Mouse (Mus musculus) lung, embryonic 16.5 days (tissue): Measurements from ENCODE around the gene Rnf149. TPM values are rescaled to one million over a fixed set of nuclear protein-coding genes. Genes with fewer than 3 reads are reported as not detected.
A peak's percentile ranks its signal among the peaks of the same experiment; 100 is the strongest.

Source experiments
- ATAC-seq: fragments of 200-750 bp; cut with Nextera tagmentation; 2 replicates; pipeline ENCODE4 v1.8.0; 2017; ENCODE audit warnings: low read depth, mild to moderate bottlenecking, moderate library complexity
- H3K27ac ChIP-seq: fragments of 300-500 bp; sonication (generic); 2 replicates; pipeline ENCODE4 v1.5.1; 2014; ENCODE audit warnings: mild to moderate bottlenecking, control low read depth, low read length
- H3K27me3 ChIP-seq: fragments of 300-500 bp; sonication (generic); 2 replicates; pipeline ENCODE4 v1.6.1; 2014; ENCODE audit warnings: low read depth, low read length, mixed read lengths; ENCODE audit not compliant: control insufficient read depth, insufficient read depth
- H3K36me3 ChIP-seq: fragments of 300-500 bp; sonication (generic); 2 replicates; pipeline ENCODE4 v1.6.1; 2014; ENCODE audit warnings: low read length; ENCODE audit not compliant: control insufficient read depth, insufficient read depth
- H3K4me1 ChIP-seq: fragments of 300-500 bp; sonication (generic); replicated peaks from 2 replicates; pipeline ENCODE4 v1.6.1; 2014; ENCODE audit warnings: low read length, mixed read lengths; ENCODE audit not compliant: control insufficient read depth, insufficient read depth
- H3K4me2 ChIP-seq: fragments of 300-500 bp; sonication (generic); 2 replicates; pipeline ENCODE4 v1.6.1; 2014; ENCODE audit warnings: low read depth, low read length, control low read depth
- H3K4me3 ChIP-seq: fragments of 300-500 bp; sonication (generic); 2 replicates; pipeline ENCODE4 v1.5.1; 2014; ENCODE audit warnings: mild to moderate bottlenecking, low read length, control low read depth
- H3K9ac ChIP-seq: fragments of 300-500 bp; sonication (generic); 2 replicates; pipeline ENCODE4 v1.6.1; 2014; ENCODE audit warnings: low read length, control low read depth
- H3K9me3 ChIP-seq: fragments of 300-500 bp; sonication (generic); 2 replicates; pipeline ENCODE4 v1.6.1; 2016; ENCODE audit warnings: low read length; ENCODE audit not compliant: control insufficient read depth
- WGBS: fragments of 180-500 bp; shearing (Covaris S2); extraction: QIAGEN DNeasy Blood & Tissue Kit; methylation state at CpG from one replicate; pipeline ENCODE4 v1.1.7; 2014; 5-methylcytosine and 5-hydroxymethylcytosine counted together
- polyA plus RNA-seq: library from polyadenylated mRNA; unstranded; fragments of >200 nt; fragmentation: Nextera tagmentation; extraction: Ambion mirVana; gene quantifications from 2 replicates; pipeline ENCODE4 v1.2.1, GENCODE M21; 2015

The Rnf149 gene
- polyA plus RNA-seq, 1 experiment from 2014 or later: 26.1 TPM

- Histone ChIP-seq H3K36me3 (peaks cover 4% of the 10 kb centered on the region; the same call in 1 of the 2 replicates), H3K4me1 (no peaks in the 10 kb centered on the region), H3K27ac (no peak overlapping the region), H3K4me2 (no peak overlapping the region), H3K4me3 (no peak overlapping the region), H3K9me3 (no peaks in the 10 kb centered on the region), H3K27me3 (no peaks in the 10 kb centered on the region), H3K9ac (no peak overlapping the region)
- no peak for ATAC-seq
- WGBS: 66% methylated on average over 7 of the region's 7 CpGs
Measured at GRCm38 (mm10) chr1:39563161-39563560, 14.0 kb downstream of the Rnf149 start.

- Histone ChIP-seq H3K4me1 (no peaks in the 10 kb centered on the region), H3K4me2 (no peak overlapping the region), H3K27ac (no peak overlapping the region), H3K9ac (no peak overlapping the region), H3K27me3 (no peaks in the 10 kb centered on the region), H3K9me3 (no peaks in the 10 kb centered on the region), H3K4me3 (no peak overlapping the region), H3K36me3 (peaks cover 4% of the 10 kb centered on the region; the same call in 1 of the 2 replicates)
- no peak for ATAC-seq
- 55% methylated on average over 1 of the region's 1 CpGs for WGBS
Measured at GRCm38 (mm10) chr1:39561920-39562319, 15.3 kb downstream of the Rnf149 start.

DNA sequence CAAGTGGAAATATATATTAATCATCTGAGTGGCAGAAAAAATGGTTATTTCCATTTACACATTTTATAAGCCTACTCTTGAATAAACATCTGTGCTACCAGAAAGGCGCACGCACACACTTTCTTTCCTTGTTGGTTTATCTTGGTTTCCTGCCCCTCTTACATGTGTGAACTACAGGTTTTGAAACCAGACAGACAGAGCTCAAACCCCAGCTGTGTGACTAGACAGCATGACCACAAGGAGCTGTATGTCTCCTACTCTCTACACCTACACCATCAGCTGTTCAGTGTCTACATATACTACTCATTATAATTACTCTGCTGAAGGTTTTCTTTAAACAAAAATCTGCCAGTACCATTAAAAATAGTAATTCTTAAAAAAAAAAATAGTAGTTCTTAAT lies 18.2 kb downstream of the Rnf149 start:
- H3K9me3 ChIP-seq: no peaks in the 10 kb centered on the region
- H3K36me3 ChIP-seq: peaks cover 11% of the 10 kb centered on the region
- H3K9ac ChIP-seq: no peak overlapping the region
- H3K4me1 ChIP-seq: no peaks in the 10 kb centered on the region
- 91% methylated on average over 2 of the region's 2 CpGs for WGBS
- no peak for ATAC-seq
- H3K4me3 ChIP-seq: no peak overlapping the region
- no peak overlapping the region for H3K4me2 ChIP-seq
- H3K27ac ChIP-seq: no peak overlapping the region
- no peaks in the 10 kb centered on the region for H3K27me3 ChIP-seq

DNA sequence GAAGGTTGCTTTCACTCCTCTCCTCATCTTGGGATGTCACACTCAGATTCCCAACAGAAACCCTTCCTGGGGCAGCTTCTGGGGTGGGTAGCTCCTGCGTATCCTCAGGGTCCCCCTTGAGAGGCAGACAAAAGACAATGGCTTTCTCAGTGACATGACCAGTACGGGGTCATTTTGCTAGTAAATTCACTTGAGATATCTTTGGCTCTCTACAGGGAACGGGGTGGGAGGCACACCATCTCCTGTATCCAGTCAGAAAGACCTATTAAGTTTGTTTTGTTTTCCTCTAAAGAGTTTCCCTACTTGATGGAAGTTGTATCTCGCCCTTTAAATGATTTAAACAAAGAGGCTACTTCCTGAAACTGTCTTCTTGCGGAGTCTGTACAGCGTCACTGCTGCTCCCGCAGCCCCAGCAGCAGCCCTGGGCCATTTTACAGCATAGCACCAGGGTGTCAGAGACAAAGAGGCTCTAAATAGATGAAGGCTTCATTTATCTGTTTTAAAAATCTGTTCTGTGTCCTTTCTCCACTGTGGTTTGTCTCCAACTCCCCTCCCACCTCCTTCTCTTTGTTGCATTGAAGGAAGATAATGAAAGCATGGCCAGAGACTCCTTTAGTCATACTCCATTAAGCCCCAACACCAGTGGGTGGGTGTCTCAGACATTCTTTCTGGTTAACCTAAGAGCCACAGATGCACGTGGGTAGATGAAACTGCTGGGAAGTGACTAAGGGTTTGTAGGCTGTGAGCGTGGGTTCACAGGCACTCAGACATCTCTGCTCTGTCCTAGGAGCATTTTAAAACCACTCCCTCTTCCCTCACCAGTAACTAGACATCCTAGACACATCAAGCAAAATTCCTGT lies 21.4 kb downstream of the Rnf149 start:
- no peak overlapping the region for H3K9ac ChIP-seq
- H3K27me3 ChIP-seq: no peaks in the 10 kb centered on the region
- no peaks in the 10 kb centered on the region for H3K4me1 ChIP-seq
- no peak overlapping the region for H3K4me2 ChIP-seq
- H3K36me3 ChIP-seq: peaks cover 19% of the 10 kb centered on the region
- 71% methylated on average over 9 of the region's 9 CpGs for WGBS
- no peak overlapping the region for H3K4me3 ChIP-seq
- H3K9me3 ChIP-seq: no peaks in the 10 kb centered on the region
- ATAC-seq: no peak
- H3K27ac ChIP-seq: no peak overlapping the region

DNA sequence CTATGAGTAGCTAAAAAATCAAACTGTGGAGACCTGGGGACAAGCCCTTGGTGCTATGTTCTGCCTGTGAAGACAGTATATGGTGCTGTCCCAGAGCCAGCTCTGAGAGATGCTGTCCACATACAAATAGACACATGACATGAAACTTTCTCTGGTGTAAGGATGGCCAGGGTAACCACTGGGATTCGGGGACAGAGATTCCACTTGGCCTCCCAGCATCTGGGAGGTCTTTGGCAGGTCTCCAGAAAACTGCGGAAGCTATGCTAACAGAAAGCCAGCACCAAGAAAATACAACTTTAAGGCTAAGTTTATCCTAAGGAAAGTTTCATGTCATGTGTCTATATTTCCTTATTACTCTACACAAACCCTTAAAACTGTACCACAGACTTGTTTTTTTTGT lies 27.4 kb downstream of the Rnf149 start:
- H3K4me1 ChIP-seq: peaks cover 7% of the 10 kb centered on the region; the same call in 1 of the 2 replicates
- peak; percentile 28; the same call in 1 of the 2 replicates for ATAC-seq
- H3K4me2 ChIP-seq: no peak overlapping the region
- H3K9ac ChIP-seq: no peak overlapping the region
- no peak overlapping the region for H3K27ac ChIP-seq
- H3K27me3 ChIP-seq: no peaks in the 10 kb centered on the region
- WGBS: 46% methylated on average over 2 of the region's 2 CpGs
- peaks cover 39% of the 10 kb centered on the region for H3K36me3 ChIP-seq
- no peak overlapping the region for H3K4me3 ChIP-seq
- no peaks in the 10 kb centered on the region for H3K9me3 ChIP-seq

DNA sequence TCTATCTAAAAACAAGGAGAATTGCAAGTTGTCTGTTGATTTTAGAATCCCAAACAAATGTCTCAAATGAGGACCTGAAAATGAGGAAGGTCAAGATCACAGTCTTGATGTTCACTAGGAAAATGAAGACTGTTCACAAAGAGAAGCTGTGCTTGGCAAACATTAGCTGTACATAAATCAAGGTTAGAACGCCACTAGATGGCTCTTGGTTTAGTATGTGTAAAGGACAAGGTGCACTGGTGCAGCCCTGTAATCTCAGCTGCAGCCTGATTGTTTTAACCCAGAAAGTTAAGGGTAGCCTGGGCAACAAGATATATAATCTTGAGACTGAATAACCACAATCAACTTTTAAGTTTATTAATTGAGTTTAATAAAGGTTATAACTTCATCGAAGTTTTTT lies 30.0 kb downstream of the Rnf149 start:
- Histone ChIP-seq H3K27me3 (no peaks in the 10 kb centered on the region), H3K9me3 (no peaks in the 10 kb centered on the region), H3K36me3 (peaks cover 39% of the 10 kb centered on the region), H3K4me3 (no peak overlapping the region), H3K4me2 (no peak overlapping the region), H3K27ac (no peak overlapping the region), H3K4me1 (peaks cover 7% of the 10 kb centered on the region; the same call in 1 of the 2 replicates), H3K9ac (no peak overlapping the region)
- no peak for ATAC-seq
- WGBS: 47% methylated on average over 2 of the region's 2 CpGs

GRCm38 (mm10) chr1:39546160-39546866 lies 30.9 kb downstream of the Rnf149 start:
- H3K4me1 ChIP-seq: peaks cover 7% of the 10 kb centered on the region; the same call in 1 of the 2 replicates
- H3K9me3 ChIP-seq: no peaks in the 10 kb centered on the region
- H3K27ac ChIP-seq: no peak overlapping the region
- H3K4me3 ChIP-seq: no peak overlapping the region
- no peak overlapping the region for H3K4me2 ChIP-seq
- 83% methylated on average over 6 of the region's 6 CpGs for WGBS
- H3K9ac ChIP-seq: no peak overlapping the region
- no peaks in the 10 kb centered on the region for H3K27me3 ChIP-seq
- peaks cover 43% of the 10 kb centered on the region for H3K36me3 ChIP-seq
- peak; percentile 54; the same call in 1 of the 2 replicates for ATAC-seq

DNA sequence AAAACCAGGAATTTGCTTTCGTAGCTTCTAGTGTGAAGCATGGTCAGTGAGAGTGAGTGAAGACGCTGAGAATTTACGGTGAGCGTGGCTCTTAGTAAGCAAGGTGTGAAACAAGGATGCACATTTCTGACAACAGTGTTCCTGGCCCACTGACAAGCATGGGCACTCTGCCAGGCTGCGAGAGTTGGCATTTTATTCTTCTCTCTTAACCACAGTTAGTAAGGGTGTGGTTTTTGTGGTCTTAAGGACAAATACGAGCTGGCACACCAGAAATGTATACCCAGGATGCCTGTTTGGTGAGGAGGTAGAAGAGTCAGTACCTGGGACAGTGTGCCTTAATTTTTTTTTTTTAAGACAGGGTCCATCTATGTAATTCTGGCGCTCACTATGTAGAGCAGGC lies 31.6 kb downstream of the Rnf149 start:
- WGBS: 72% methylated on average over 7 of the region's 7 CpGs
- no peak overlapping the region for H3K4me2 ChIP-seq
- peaks cover 7% of the 10 kb centered on the region; the same call in 1 of the 2 replicates for H3K4me1 ChIP-seq
- no peak overlapping the region for H3K27ac ChIP-seq
- no peak overlapping the region for H3K4me3 ChIP-seq
- ATAC-seq: peak; percentile 4; the same call in 1 of the 2 replicates
- peaks cover under 1% of the 10 kb centered on the region; the same call in 1 of the 2 replicates for H3K9me3 ChIP-seq
- no peaks in the 10 kb centered on the region for H3K27me3 ChIP-seq
- H3K9ac ChIP-seq: no peak overlapping the region
- peaks cover 44% of the 10 kb centered on the region for H3K36me3 ChIP-seq

GRCm38 (mm10) chr1:39540592-39540991 lies 36.6 kb downstream of the Rnf149 start:
- Histone ChIP-seq H3K4me1 (peaks cover 11% of the 10 kb centered on the region), H3K9me3 (peaks cover 5% of the 10 kb centered on the region; the same call in 1 of the 2 replicates), H3K27me3 (no peaks in the 10 kb centered on the region), H3K27ac (no peak overlapping the region), H3K4me2 (no peak overlapping the region), H3K36me3 (peaks cover 50% of the 10 kb centered on the region), H3K9ac (no peak overlapping the region), H3K4me3 (no peak overlapping the region)
- ATAC-seq: no peak
